Mouse (Mus musculus) megakaryocyte-erythroid progenitor cell, adult 5-6 weeks (primary cell): ENCODE measurements at regions not wholly inside any gene's neighbourhood (a gene's known extent, or its start where the extent isn't known, plus 50 kb on each side); places are given as distances from the start of the nearest gene placed in this dataset.

Experiments used
- ATAC-seq: replicated peaks from 2 replicates; pipeline ENCODE4 v1.8.0; 2016; ENCODE audit warnings: mild to moderate bottlenecking, inconsistent platforms; ENCODE audit not compliant: severe bottlenecking, poor library complexity, low FRiP score, low TSS enrichment

DNA sequence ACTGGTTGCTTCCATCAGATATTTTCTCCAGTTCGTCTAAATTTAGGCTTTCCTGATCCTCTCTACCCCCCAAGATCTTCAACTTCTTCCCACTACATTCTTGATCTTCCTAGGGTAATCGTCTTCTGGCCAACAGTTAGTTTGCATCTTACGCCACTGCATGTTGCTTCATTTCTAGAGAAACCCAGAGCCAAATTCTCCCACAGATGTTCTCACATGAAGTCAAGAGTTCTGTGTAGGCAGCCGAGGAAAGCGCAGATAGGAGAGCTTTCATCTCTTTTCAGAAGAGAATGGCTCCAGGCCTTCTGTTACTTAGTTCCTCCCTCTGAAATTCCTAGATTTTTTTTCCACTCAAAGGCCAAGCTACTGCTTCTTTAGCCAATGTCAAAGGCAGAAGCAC is 179.9 kb downstream of the Fgf10 start:
- no peak for ATAC-seq

DNA sequence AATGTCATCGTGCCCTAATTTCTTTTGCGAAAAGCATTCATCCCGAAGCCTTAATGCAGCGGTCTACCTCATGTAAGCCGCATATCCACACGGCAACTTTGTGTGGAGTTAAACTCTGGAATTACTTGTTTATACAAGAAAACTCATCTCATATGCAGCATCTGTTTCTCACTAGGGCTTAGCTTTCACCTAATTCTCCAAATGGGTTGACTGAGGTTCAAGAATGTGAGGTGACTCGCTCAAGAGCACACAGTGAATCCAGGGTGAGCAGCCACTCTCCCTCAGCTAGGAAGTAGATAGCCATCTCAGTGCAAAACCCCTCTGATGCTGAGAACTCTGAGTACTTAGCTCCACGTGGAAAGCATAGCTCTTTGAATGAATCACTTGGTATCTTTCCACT is 181.1 kb downstream of the Fgf10 start:
- ATAC-seq: no peak

DNA sequence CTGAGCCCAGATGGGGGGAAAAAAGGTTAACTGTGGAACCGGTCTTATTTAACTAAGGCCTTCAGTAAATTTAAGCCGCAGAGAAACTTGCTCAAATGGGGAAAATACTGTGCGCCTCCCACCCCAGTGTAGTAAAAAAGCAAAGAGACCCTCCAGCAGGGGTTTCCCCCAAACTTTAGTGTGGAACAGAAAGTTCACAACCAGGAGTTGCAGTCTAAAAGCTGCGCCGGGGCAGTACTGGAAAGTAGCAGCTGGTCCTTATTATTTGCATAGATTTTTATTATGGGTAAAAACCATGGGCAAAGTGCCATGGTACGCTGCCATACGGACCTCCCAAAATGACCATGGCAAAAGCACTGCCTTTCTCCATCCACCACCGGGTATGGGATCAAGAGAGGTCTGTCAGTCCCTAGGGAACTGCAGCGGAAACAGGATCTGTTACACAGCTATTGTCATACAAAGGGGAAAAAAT is 216.8 kb downstream of the Fgf10 start:
- no peak for ATAC-seq

DNA sequence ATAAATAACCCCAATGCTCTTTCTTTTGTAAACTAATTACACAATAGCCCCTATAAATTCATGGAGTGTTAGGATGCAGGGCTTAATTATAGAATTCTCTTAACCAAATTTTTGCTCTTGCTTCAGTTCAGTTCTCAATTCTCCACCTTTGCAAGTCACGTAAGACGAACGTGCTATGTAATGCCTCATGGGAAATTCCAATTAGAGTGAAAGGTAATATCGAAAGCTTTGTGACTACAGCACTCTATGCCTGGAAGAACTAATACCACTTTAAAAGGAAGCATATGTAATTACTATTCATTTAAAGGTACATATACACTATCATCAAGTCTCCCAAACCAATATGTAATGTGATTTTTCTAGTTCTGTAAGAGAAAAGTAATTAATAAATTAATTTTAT is 225.5 kb downstream of the Fgf10 start:
- no peak for ATAC-seq

GRCm38 (mm10) chr13:118901950-118902349 is 232.4 kb downstream of the Fgf10 start:
- ATAC-seq: no peak

DNA sequence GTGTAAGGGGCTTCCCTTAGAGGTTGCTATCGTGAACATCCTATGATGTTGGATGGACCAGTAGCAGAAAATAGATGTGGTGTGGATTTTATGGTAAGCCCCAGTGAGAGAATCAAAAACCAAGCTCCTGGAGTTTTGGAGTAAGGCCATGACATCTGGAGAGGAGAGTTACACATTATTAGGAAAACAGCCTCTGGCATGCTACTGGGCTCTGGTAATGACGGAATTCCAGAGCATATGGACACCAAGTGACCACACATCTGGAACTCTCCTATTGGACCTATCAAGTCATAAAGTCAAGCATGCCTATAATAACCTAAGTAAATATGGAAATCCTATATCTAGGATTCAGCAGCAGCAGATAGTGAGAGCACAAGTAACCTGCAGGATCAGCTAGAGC is 240.8 kb downstream of the Fgf10 start:
- no peak for ATAC-seq

DNA sequence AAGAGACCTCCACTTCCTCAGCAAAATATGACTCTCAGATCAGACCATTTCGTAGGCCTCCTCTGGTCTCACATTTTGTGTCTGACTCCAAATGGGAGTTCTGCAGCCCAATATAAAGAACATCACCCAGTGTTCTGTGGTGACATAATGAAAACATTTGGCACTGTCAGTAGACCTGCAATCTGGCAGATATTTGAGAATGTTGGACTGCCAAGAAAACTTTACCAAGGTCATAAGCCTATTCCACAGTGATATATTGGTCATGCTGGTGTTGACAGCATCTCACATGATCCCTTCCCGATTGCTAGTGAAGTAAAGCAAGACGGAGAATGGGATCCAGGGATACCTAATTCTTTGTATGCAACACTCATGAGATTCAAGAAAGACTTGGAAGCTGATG is 271.2 kb downstream of the Fgf10 start:
- ATAC-seq: no peak

- ATAC-seq: no peak
Observed at GRCm38 (mm10) chr13:118966120-118966676, 296.6 kb downstream of the Fgf10 start.

GRCm38 (mm10) chr13:118967707-118968106 is 298.1 kb downstream of the Fgf10 start:
- ATAC-seq: no peak

DNA sequence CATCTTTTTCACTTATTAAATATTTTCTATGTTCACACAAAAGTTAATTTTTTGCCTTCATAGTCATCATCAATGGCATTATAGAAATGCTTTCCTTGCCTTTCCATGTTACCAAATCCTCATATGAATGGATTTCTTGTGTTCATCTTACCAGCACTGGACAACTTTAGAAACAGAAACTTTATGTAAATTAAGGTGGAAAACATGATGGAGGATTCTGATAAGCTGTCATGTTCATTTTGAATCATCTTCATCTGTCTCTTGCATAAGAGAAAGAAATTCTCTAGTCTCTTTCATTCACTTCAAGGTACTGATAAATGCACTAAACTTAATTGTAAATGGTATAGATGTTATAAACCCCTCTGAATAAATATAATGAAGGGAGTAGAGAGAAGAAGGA is 305.4 kb downstream of the Fgf10 start:
- ATAC-seq: no peak

GRCm38 (mm10) chr13:118975519-118975918 is 305.9 kb downstream of the Fgf10 start:
- ATAC-seq: no peak

- ATAC-seq: no peak
Observed at GRCm38 (mm10) chr13:118979505-118979904, 309.9 kb downstream of the Fgf10 start.

DNA sequence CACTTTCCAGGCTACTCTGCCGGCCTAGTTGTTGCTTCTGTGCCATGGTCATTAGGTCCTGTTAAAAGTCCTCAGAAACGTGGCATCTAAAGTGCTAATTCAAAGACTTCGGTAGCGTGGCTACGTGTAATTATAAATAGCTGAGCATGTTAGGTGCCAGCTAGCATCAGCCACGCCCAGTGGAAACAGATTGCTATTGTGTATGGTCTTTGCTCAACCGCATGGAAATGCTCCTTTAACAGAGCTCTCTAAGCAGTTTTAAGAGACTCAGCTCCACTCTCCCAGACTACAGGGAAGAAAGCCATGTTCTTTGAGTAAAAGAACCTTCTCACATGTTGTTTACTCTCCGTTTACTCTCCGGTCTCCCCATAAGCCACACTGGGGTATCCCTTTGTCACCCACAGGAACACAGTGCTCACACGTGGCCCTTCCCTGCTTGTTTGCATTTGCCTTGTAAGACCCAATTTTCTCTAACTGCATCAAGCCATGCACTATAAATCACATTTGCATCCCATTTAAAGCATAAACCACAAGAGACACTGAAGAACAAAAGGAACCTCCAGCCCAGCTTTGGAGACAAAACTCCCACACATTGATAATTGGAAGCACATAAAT is 311.7 kb downstream of the Fgf10 start:
- no peak for ATAC-seq

DNA sequence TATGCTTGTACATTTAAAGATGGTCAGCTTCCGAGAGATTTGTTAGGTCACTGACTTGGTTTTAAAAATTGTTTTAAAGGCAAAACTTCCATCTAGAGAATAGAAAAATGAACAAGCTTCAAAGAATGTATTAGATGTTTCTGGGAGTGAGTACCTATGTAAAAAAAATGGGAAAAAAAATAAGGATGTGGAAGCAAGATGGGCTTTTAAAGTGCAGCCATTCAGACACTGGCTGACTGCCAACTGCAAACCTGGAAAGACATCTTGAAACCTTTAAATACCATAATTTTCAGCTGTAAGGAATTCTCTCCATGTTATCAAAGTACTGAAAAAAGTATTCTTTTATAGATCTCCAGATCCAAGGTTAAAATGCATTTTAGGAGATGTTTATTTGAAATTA is 315.7 kb downstream of the Fgf10 start:
- no peak for ATAC-seq

DNA sequence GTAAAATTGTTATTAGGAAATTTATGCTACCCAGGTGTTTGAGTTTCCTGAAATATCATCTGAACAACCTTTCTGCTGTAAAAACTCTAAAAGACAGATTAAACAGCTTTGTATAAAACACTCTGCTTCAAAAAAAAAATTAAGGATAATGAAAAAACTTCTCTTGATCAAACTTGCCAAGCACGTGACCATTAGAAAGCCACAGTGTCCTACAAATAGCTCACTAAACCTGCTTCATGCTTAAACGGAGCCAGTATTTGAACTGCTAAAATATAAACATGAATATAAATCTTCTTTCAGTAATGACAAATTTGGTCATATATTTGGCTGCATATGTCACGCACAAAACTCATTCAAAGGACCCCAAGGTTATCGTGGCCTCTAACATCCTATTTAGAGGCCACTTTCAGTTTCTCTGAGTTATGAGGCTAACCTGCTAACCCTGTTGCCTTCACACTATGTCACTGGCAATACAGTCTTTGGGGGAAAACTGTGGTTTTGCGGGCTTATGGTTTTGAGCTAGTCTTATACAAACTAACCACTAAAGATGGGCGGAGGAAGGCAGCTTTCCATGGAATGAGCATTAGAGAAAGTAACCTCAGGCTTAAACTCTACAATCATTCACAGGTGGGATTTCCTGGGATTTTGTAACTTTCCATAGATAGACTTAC is 355.8 kb downstream of the Fgf10 start:
- no peak for ATAC-seq

DNA sequence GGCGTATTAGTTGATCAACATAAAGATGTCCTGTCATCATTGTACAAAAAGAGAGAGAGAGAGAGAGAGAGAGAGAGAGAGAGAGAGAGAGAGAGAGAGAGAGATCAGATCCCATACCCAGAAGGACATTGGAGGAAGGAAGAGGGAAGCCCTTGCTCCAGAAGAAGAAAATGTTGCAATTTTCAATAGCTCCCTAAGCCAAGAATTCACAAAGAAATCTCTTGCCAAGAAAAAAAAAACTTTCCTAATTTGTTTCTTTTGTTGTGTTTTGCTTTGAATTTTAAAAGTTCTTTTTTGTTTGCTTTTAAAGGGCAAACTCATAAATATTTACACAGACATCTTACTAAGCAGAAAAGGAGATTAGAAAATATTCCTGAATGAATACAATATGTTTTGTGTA is 370.0 kb downstream of the Fgf10 start:
- ATAC-seq: no peak

GRCm38 (mm10) chr13:119045112-119045511 is 375.5 kb downstream of the Fgf10 start:
- ATAC-seq: no peak

GRCm38 (mm10) chr13:119068745-119069580 is 359.4 kb upstream of the Paip1 start:
- ATAC-seq: no peak

- ATAC-seq: no peak
Observed at GRCm38 (mm10) chr13:119069581-119069936, 358.8 kb upstream of the Paip1 start.

- ATAC-seq: no peak
Observed at GRCm38 (mm10) chr13:119079243-119079642, 349.2 kb upstream of the Paip1 start.
